Mouse (Mus musculus) liver, embryonic 13.5 days (tissue): ENCODE measurements around the gene Cdhr4. TPM values are rescaled to one million over a fixed set of nuclear protein-coding genes. Genes with fewer than 3 reads are reported as not detected.

Source experiments
- ATAC-seq: fragments of 200-750 bp; cut with Nextera tagmentation; 2 replicates; pipeline ENCODE4 v1.8.0; 2017; ENCODE audit warnings: low read depth, mild to moderate bottlenecking, moderate number of reproducible peaks, moderate library complexity
- DNase-seq: peaks from one replicate; pipeline ENCODE4 v3.0.0; 2022
- H3K27ac ChIP-seq: fragments of 300-500 bp; sonication (generic); 2 replicates; pipeline ENCODE4 v1.5.1; 2015; ENCODE audit warnings: moderate library complexity, mild to moderate bottlenecking, inconsistent platforms
- H3K27me3 ChIP-seq: fragments of 300-500 bp; sonication (generic); 2 replicates; pipeline ENCODE4 v1.6.1; 2015; ENCODE audit warnings: mild to moderate bottlenecking, inconsistent platforms
- H3K36me3 ChIP-seq: fragments of 300-500 bp; sonication (generic); 2 replicates; pipeline ENCODE4 v1.6.1; 2015; ENCODE audit warnings: mild to moderate bottlenecking, inconsistent platforms
- H3K4me1 ChIP-seq: fragments of 300-500 bp; sonication (generic); replicated peaks from 2 replicates; pipeline ENCODE4 v1.6.1; 2015; ENCODE audit warnings: inconsistent platforms
- H3K4me2 ChIP-seq: fragments of 300-500 bp; sonication (generic); 2 replicates; pipeline ENCODE4 v1.6.1; 2015; ENCODE audit warnings: inconsistent platforms, mild to moderate bottlenecking, moderate library complexity
- H3K4me3 ChIP-seq: fragments of 300-500 bp; sonication (generic); replicated peaks from 2 replicates; pipeline ENCODE4 v1.5.1; 2015; ENCODE audit warnings: mild to moderate bottlenecking, inconsistent platforms
- H3K9ac ChIP-seq: fragments of 300-500 bp; sonication (generic); 2 replicates; pipeline ENCODE4 v1.6.1; 2015; ENCODE audit warnings: mild to moderate bottlenecking, inconsistent platforms
- H3K9me3 ChIP-seq: fragments of 300-500 bp; sonication (generic); replicated peaks from 2 replicates; pipeline ENCODE4 v1.6.1; 2016; ENCODE audit warnings: inconsistent platforms
- WGBS: fragments of 180-500 bp; shearing (Covaris S2); methylation state at CpG from one replicate; pipeline ENCODE4 v1.1.7; 2015; ENCODE audit not compliant: insufficient replicate concordance; 5-methylcytosine and 5-hydroxymethylcytosine counted together
- polyA plus RNA-seq: library from polyadenylated mRNA; unstranded; fragments of >200 nt; fragmentation: Nextera tagmentation; extraction: Ambion mirVana; gene quantifications from 2 replicates; pipeline ENCODE4 v1.2.1, GENCODE M21; 2015

Gene Cdhr4
- polyA plus RNA-seq, 1 experiment from 2014 or later, result 1.2 TPM

- Histone ChIP-seq H3K27me3 (no peaks in the 10 kb centered on the region), H3K4me1 (peaks cover 97% of the 10 kb centered on the region), H3K9ac (peak within 1 kb of the TSS; percentile 92), H3K4me3 (peak within 1 kb of the TSS; percentile 77), H3K27ac (peak within 1 kb of the TSS; percentile 98), H3K9me3 (no peaks in the 10 kb centered on the region), H3K4me2 (peak within 1 kb of the TSS; percentile 93), H3K36me3 (peaks cover 50% of the 10 kb centered on the region)
- 41% methylated on average over 12 of the region's 12 CpGs for WGBS
- DNase-seq, result peak; percentile 81
- ATAC-seq, result peak; percentile 82
These were observed 16.6 kb upstream of the Cdhr4 start, which contains the start of gene Uba7 for GRCm38 (mm10) chr9:107975399-107976386. Uba7 (plus strand) TSS chr9:107975505.

- DNase-seq (no peak), ATAC-seq (no peak)
- H3K27me3 ChIP-seq, result no peaks in the 10 kb centered on the region
- no peaks in the 10 kb centered on the region for H3K9me3 ChIP-seq
- peaks cover 97% of the 10 kb centered on the region for H3K4me1 ChIP-seq
- H3K36me3 ChIP-seq, result peaks cover 73% of the 10 kb centered on the region
- no peak overlapping the region; the same call in 1 of the 2 replicates for H3K4me3 ChIP-seq
- peak overlapping the region; percentile 98 for H3K27ac ChIP-seq
- H3K9ac ChIP-seq, result 0 out of 2 replicates have a peak overlapping the region, but pooled peaks have one; percentile 31
- H3K4me2 ChIP-seq, result peak overlapping the region; percentile 93; the same call in 1 of the 2 replicates
- whole genome bisulfite sequencing, result 90% methylated on average over 12 of the region's 12 CpGs
These were observed 13.5 kb upstream of the Cdhr4 start for GRCm38 (mm10) chr9:107978815-107979214.

- DNase-seq, result no peak
These were observed 10.4 kb upstream of the Cdhr4 start for GRCm38 (mm10) chr9:107981684-107982605.

GRCm38 (mm10) chr9:107982681-107983346 lies 9.5 kb upstream of the Cdhr4 start, which contains the start of gene Gm20661:
Gm20661 (plus strand) TSS chr9:107983058.
- H3K9ac ChIP-seq, result peak within 1 kb of the TSS; percentile 94
- H3K27me3 ChIP-seq, result no peaks in the 10 kb centered on the region
- ATAC-seq (peak; percentile 80), DNase-seq (peak; percentile 87)
- peaks cover 68% of the 10 kb centered on the region for H3K36me3 ChIP-seq
- peak within 1 kb of the TSS; percentile 98 for H3K27ac ChIP-seq
- peaks cover 94% of the 10 kb centered on the region for H3K4me1 ChIP-seq
- peak within 1 kb of the TSS; percentile 83 for H3K4me3 ChIP-seq
- peak within 1 kb of the TSS; percentile 93 for H3K4me2 ChIP-seq
- H3K9me3 ChIP-seq, result no peaks in the 10 kb centered on the region
- WGBS, result 9% methylated on average over 14 of the region's 14 CpGs

More at GRCm38 (mm10) chr9:107981684-107982605, 10.4 kb upstream of the Cdhr4 start:
- Histone ChIP-seq H3K9ac (peak overlapping the region; percentile 94), H3K4me3 (peak overlapping the region; percentile 83), H3K4me2 (peak overlapping the region; percentile 93), H3K27me3 (no peaks in the 10 kb centered on the region), H3K9me3 (no peaks in the 10 kb centered on the region), H3K27ac (peak overlapping the region; percentile 98), H3K4me1 (peaks cover 96% of the 10 kb centered on the region), H3K36me3 (peaks cover 76% of the 10 kb centered on the region)
- 23% methylated on average over 7 of the region's 7 CpGs for WGBS
- ATAC-seq, result no peak

- H3K27ac ChIP-seq, result peak overlapping the region; percentile 98
- peak overlapping the region; percentile 83 for H3K4me3 ChIP-seq
- peak overlapping the region; percentile 93 for H3K4me2 ChIP-seq
- ATAC-seq (no peak), DNase-seq (peak; percentile 56)
- no peaks in the 10 kb centered on the region for H3K27me3 ChIP-seq
- 11% methylated on average over 4 of the region's 4 CpGs for WGBS
- peak overlapping the region; percentile 94 for H3K9ac ChIP-seq
- no peaks in the 10 kb centered on the region for H3K9me3 ChIP-seq
- peaks cover 61% of the 10 kb centered on the region for H3K36me3 ChIP-seq
- peaks cover 91% of the 10 kb centered on the region for H3K4me1 ChIP-seq
These were observed 8.8 kb upstream of the Cdhr4 start for GRCm38 (mm10) chr9:107983421-107983890.

GRCm38 (mm10) chr9:107984052-107984753 lies 8.1 kb upstream of the Cdhr4 start:
- Histone ChIP-seq H3K9ac (peak overlapping the region; percentile 94), H3K27ac (peak overlapping the region; percentile 98), H3K4me2 (peak overlapping the region; percentile 93), H3K4me1 (peaks cover 83% of the 10 kb centered on the region), H3K9me3 (no peaks in the 10 kb centered on the region), H3K4me3 (peak overlapping the region; percentile 83), H3K27me3 (no peaks in the 10 kb centered on the region), H3K36me3 (peaks cover 54% of the 10 kb centered on the region)
- 24% methylated on average over 19 of the region's 19 CpGs for WGBS
- ATAC-seq (no peak), DNase-seq (no peak)

GRCm38 (mm10) chr9:107984754-107985055 lies 7.6 kb upstream of the Cdhr4 start:
- DNase-seq, result no peak
- H3K27ac ChIP-seq, result peak overlapping the region; percentile 98
- H3K36me3 ChIP-seq, result peaks cover 49% of the 10 kb centered on the region
- 9% methylated on average over 9 of the region's 9 CpGs for WGBS
- H3K4me1 ChIP-seq, result peaks cover 81% of the 10 kb centered on the region
- no peaks in the 10 kb centered on the region for H3K9me3 ChIP-seq
- peak overlapping the region; percentile 94 for H3K9ac ChIP-seq
- H3K27me3 ChIP-seq, result no peaks in the 10 kb centered on the region
- peak overlapping the region; percentile 83 for H3K4me3 ChIP-seq
- peak overlapping the region; percentile 93 for H3K4me2 ChIP-seq
- ATAC-seq, result no peak

GRCm38 (mm10) chr9:107985131-107986119 lies 6.9 kb upstream of the Cdhr4 start, which contains the start of gene Inka1:
Inka1 (minus strand) TSS chr9:107985879.
- H3K4me1 ChIP-seq, result peaks cover 81% of the 10 kb centered on the region

GRCm38 (mm10) chr9:107986376-107986775 lies 5.9 kb upstream of the Cdhr4 start:
- H3K4me2 ChIP-seq, result peak overlapping the region; percentile 93
- no peaks in the 10 kb centered on the region for H3K9me3 ChIP-seq
- H3K9ac ChIP-seq, result peak overlapping the region; percentile 94
- H3K27ac ChIP-seq, result peak overlapping the region; percentile 98
- H3K27me3 ChIP-seq, result no peaks in the 10 kb centered on the region
- peaks cover 72% of the 10 kb centered on the region for H3K4me1 ChIP-seq
- DNase-seq (peak; percentile 73), ATAC-seq (no peak)
- under 1% methylated on average over 18 of the region's 18 CpGs for WGBS
- H3K36me3 ChIP-seq, result peaks cover 32% of the 10 kb centered on the region
- peak overlapping the region; percentile 83 for H3K4me3 ChIP-seq

More at GRCm38 (mm10) chr9:107985131-107986119, 6.9 kb upstream of the Cdhr4 start, which contains the start of gene Inka1:
- peak within 1 kb of the TSS; percentile 98 for H3K27ac ChIP-seq
- peak within 1 kb of the TSS; percentile 93 for H3K4me2 ChIP-seq
- no peaks in the 10 kb centered on the region for H3K27me3 ChIP-seq
- H3K36me3 ChIP-seq, result peaks cover 42% of the 10 kb centered on the region
- peak within 1 kb of the TSS; percentile 94 for H3K9ac ChIP-seq
- WGBS, result under 1% methylated on average over 58 of the region's 58 CpGs
- H3K4me3 ChIP-seq, result peak within 1 kb of the TSS; percentile 83
- ATAC-seq (peak; percentile 75), DNase-seq (peak; percentile 86)
- H3K9me3 ChIP-seq, result no peaks in the 10 kb centered on the region
